Mouse (Mus musculus) liver, embryonic 14.5 days (tissue): ENCODE data around the gene Pitpna. TPM values are rescaled to one million over a fixed set of nuclear protein-coding genes. Genes with fewer than 3 reads are reported as not detected.
A peak's percentile ranks its signal among the peaks of the same experiment; 100 is the strongest.

Experiments
- ATAC-seq: fragments of 200-750 bp; cut with Nextera tagmentation; 2 replicates; pipeline ENCODE4 v1.8.0; 2017; ENCODE audit warnings: moderate number of reproducible peaks, mild to moderate bottlenecking, moderate library complexity; ENCODE audit not compliant: insufficient read depth
- DNase-seq, 3 experiments: peaks; one replicate each; pipeline ENCODE4 v3.0.0-alpha.2; 2012 to 2013; ENCODE audit warnings: low read depth in 3 of 3, low spot score in 3 of 3
- H3K27ac ChIP-seq: fragments of 300-500 bp; sonication (generic); 2 replicates; pipeline ENCODE4 v1.5.1; 2014; ENCODE audit warnings: moderate library complexity, mild to moderate bottlenecking, control low read depth, inconsistent platforms
- H3K27me3 ChIP-seq: fragments of 300-500 bp; sonication (generic); 2 replicates; pipeline ENCODE4 v1.6.1; 2014; ENCODE audit warnings: mild to moderate bottlenecking, low read length, moderate library complexity; ENCODE audit not compliant: control insufficient read depth, insufficient read depth
- H3K36me3 ChIP-seq: fragments of 300-500 bp; sonication (generic); replicated peaks from 2 replicates; pipeline ENCODE4 v1.6.1; 2014; ENCODE audit warnings: low read depth; ENCODE audit not compliant: control insufficient read depth, insufficient read depth
- H3K4me1 ChIP-seq, 2 experiments: fragments of 200-500 bp in 1 of 2; fragments of 300-500 bp in 1 of 2; sonication (generic) in 1 of 2; replicated peaks; 2 replicates each; pipeline ENCODE4 v1.6.1; 2012 to 2014; ENCODE audit warnings: antibody characterized with exemption in 1 of 2, inconsistent platforms in 1 of 2, low read length in 1 of 2; ENCODE audit not compliant: control insufficient read depth in 2 of 2, insufficient read depth in 2 of 2
- H3K4me2 ChIP-seq: fragments of 300-500 bp; sonication (generic); 2 replicates; pipeline ENCODE4 v1.6.1; 2014; ENCODE audit warnings: low read depth, mild to moderate bottlenecking, control low read depth, moderate library complexity
- H3K4me3 ChIP-seq, 2 experiments: fragments of 200-500 bp in 1 of 2; fragments of 300-500 bp in 1 of 2; sonication (generic) in 1 of 2; 2 replicates each; pipeline ENCODE4 v1.5.1; 2012 to 2014; ENCODE audit warnings: low read depth in 2 of 2, low read length in 2 of 2, mild to moderate bottlenecking in 2 of 2, control low read depth in 1 of 2, inconsistent platforms in 1 of 2, moderate library complexity in 1 of 2; ENCODE audit not compliant: insufficient read depth in 1 of 2
- H3K9ac ChIP-seq: fragments of 300-500 bp; sonication (generic); replicated peaks from 2 replicates; pipeline ENCODE4 v1.6.1; 2014; ENCODE audit warnings: mild to moderate bottlenecking, control low read depth, moderate library complexity
- H3K9me3 ChIP-seq: fragments of 300-500 bp; sonication (generic); 2 replicates; pipeline ENCODE4 v1.6.1; 2016; ENCODE audit warnings: low read length, mixed read lengths; ENCODE audit not compliant: control insufficient read depth
- CTCF ChIP-seq: IDR thresholded peaks from 2 replicates; pipeline ENCODE4 v1.5.1; 2016; ENCODE audit warnings: antibody characterized with exemption, low read depth, control low read depth
- EP300 ChIP-seq: IDR thresholded peaks from 2 replicates; pipeline ENCODE4 v1.6.1; 2016; ENCODE audit warnings: antibody characterized with exemption, low read depth
- WGBS: fragments of 180-500 bp; shearing (Covaris S2); extraction: QIAGEN DNeasy Blood & Tissue Kit; methylation state at CpG from one replicate; pipeline ENCODE4 v1.1.7; 2014; ENCODE audit not compliant: insufficient replicate concordance; 5-methylcytosine and 5-hydroxymethylcytosine counted together
- polyA plus RNA-seq, 2 experiments: library from polyadenylated mRNA; depleted of rRNA in 1 of 2; stranded (reverse) in 1 of 2; unstranded in 1 of 2; fragments of >200 nt; fragmentation: Nextera tagmentation in 1 of 2; extraction: Ambion mirVana in 1 of 2; gene quantifications; 2 replicates each; pipeline versions ENCODE4 v1.2.1 to v1.2.3; 2012 to 2014

Pitpna gene
- polyA plus RNA-seq, 2 experiments = 25.5 to 32.3 TPM

DNA sequence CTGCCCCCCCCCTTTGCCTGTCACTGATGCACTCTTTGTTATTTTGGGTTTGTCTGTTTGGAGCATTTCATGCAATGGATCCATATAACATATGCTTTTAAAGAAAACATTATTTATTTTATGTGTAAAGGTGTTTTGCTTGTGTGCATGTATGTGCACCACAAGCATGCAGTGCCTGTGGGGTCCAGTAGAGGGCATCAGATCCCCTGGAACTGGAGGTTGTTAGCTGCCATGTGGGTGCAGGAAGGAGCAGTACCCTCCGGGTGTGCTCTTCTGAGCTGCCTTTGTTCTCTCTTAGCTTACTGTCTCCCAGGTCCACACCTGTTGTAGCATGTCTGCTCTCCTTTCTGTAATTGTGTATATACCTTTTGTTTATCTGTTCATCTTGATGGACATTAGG, 29.8 kb upstream of the Pitpna start:
- WGBS = 65% methylated on average over 1 of the region's 1 CpGs

DNA sequence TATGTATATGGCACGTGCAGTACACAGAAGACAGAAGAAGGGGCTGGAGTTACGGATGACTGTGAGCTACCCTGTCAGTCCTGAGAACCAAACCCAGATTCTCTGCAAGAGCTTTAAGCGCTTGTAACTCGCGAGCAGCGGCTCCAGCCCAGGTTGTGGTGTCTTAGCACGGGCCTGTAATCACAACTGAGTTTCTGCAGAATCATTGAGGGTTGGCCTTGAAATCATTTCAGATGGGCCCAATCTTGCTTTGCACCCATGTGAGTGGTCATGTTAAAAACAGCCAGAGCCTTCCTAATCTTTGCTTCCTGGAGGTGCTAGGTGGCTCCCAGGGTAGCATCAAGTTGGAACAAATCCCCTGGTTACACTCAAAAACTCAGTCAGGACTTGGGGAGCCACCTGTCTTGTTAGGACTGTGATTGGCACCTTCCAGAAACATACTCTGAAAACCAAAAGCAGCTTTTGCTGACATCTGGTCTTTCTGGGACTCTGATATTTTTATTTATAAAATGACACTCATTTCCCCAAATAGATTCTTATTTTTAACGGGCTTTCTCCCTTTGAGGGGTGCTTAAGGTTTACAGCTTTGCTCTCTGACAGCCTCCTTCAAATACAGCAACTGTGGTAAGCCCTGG, 27.9 kb upstream of the Pitpna start:
- no peak for DNase-seq
- WGBS = 69% methylated on average over 8 of the region's 8 CpGs
- no peak overlapping the region for H3K9ac ChIP-seq
- H3K4me1 ChIP-seq = peaks cover 0 to 6% of the 10 kb centered on the region in 2 experiments; a peak in 2 of 4 replicates
- no peak overlapping the region for H3K4me3 ChIP-seq
- no peaks in the 10 kb centered on the region for H3K27me3 ChIP-seq
- H3K4me2 ChIP-seq = no peak overlapping the region
- TF ChIP-seq EP300 (no peak), CTCF (no peak)
- no peaks in the 10 kb centered on the region for H3K36me3 ChIP-seq
- ATAC-seq = no peak
- H3K9me3 ChIP-seq = no peaks in the 10 kb centered on the region
- no peak overlapping the region for H3K27ac ChIP-seq

More for the DNA sequence above, 29.8 kb upstream of the Pitpna start:
- Histone ChIP-seq H3K9ac (no peak overlapping the region), H3K27me3 (no peaks in the 10 kb centered on the region), H3K36me3 (no peaks in the 10 kb centered on the region), H3K4me2 (no peak overlapping the region), H3K4me3 (no peak overlapping the region), H3K4me1 (no peaks in the 10 kb centered on the region), H3K9me3 (no peaks in the 10 kb centered on the region), H3K27ac (no peak overlapping the region)
- TF ChIP-seq EP300 (no peak), CTCF (peak; percentile 62)
- DNase-seq = no peak
- no peak for ATAC-seq

DNA sequence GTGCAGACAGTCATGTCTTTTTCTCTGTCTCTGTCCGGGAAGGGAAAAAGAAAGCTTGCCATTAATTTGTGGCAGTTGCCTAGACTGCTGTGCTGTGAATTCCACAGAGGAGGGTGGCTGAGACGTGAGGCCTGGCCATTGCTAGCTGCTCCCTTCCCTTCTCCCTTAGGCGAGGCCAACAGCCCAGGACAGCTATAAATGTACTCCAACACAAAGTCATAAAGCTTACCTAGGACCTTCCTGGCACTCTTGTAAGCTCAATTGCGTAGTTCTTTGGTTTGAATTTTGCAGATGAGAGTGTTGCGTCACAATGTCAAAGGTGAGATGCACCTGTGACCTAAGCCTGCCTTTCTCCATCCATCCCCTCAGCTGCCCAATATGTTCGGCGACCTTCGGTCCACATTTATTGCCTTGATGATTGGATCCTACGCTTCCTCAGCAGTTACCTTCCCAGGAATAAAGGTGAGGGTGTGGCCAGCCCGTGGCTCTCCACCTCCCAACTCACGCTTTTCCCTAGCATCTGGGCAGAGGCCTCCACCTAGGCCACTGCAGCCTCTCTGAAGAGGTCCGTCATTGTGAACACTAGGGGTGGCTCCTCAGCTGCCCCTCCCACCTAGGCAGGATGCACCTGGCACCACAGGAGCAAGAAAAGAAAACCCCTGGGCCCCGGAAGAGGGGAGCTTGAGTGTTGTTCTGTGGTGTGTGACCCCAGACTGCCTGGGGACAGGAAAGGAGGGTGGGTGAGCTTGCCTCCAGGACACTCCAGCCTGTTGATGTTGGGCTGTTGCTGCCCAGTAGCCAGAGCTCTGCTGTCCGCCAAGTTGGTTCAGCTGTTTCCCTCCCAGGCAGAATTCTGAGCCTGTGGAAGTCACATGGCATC, 27.1 kb upstream of the Pitpna start:
- Histone ChIP-seq H3K9me3 (no peaks in the 10 kb centered on the region), H3K4me1 (peaks cover 0 to 9% of the 10 kb centered on the region in 2 experiments; a peak in 2 of 4 replicates), H3K9ac (no peak overlapping the region), H3K27ac (no peak overlapping the region), H3K36me3 (no peaks in the 10 kb centered on the region), H3K4me2 (no peak overlapping the region), H3K27me3 (no peaks in the 10 kb centered on the region), H3K4me3 (no peak overlapping the region)
- no peak for DNase-seq
- no peak for ATAC-seq
- WGBS = 65% methylated on average over 14 of the region's 14 CpGs
- TF ChIP-seq EP300 (no peak), CTCF (no peak)

DNA sequence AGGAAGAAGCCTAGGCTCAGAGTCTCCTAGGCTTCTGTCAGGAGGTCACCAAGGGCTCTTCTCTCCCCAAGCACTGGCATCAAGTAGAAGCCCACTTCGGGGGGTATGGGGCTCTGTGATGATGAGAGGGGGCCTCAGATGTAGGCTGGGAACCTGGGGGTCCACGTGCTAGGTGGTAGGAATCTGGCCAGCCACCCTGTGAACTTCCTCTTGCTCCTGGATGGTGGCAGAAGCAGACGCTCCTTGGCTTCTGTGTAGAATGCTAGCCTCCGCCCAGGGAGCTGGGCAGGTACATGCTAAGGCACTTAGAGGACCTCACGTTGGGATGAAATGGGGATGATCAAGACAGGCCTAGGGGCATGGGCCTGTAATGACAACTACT, 26.5 kb upstream of the Pitpna start:
- Histone ChIP-seq H3K9ac (no peak overlapping the region), H3K27ac (no peak overlapping the region), H3K4me2 (no peak overlapping the region), H3K4me3 (no peak overlapping the region), H3K36me3 (no peaks in the 10 kb centered on the region), H3K9me3 (no peaks in the 10 kb centered on the region), H3K27me3 (no peaks in the 10 kb centered on the region), H3K4me1 (peaks cover 0 to 9% of the 10 kb centered on the region in 2 experiments; a peak in 2 of 4 replicates)
- DNase-seq (no peak), ATAC-seq (no peak)
- TF ChIP-seq CTCF (no peak), EP300 (no peak)
- WGBS = 62% methylated on average over 5 of the region's 5 CpGs

DNA sequence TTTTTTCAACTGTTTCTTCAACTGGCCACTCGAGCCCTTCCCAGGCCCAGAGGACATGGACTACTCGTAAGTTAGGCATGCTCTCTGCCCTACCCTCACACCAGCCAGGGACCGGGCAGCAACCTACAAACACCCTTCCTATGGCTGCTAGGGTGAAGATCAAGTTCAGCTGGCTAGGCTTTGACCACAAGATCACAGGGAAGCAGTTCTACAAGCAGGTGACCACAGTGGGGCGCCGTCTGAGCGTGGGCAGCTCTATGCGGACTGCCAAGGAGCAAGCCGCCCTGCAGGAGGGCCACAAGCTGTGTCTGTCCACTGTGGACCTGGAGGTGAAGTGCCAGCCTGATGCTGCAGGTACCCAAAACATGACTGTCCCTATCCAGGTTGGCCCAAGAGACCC, 25.1 kb upstream of the Pitpna start:
- Histone ChIP-seq H3K4me3 (no peak overlapping the region), H3K9ac (no peak overlapping the region)

More for the DNA sequence above, 25.1 kb upstream of the Pitpna start:
- 75% methylated on average over 8 of the region's 8 CpGs for WGBS
- Histone ChIP-seq H3K27ac (no peak overlapping the region), H3K4me2 (no peak overlapping the region), H3K27me3 (no peaks in the 10 kb centered on the region), H3K4me1 (peaks cover 0 to 15% of the 10 kb centered on the region in 2 experiments; a peak in 2 of 4 replicates), H3K9me3 (no peaks in the 10 kb centered on the region), H3K36me3 (no peaks in the 10 kb centered on the region)
- no peak for DNase-seq
- ATAC-seq = no peak
- TF ChIP-seq CTCF = peak; percentile 36
- no peak for TF ChIP-seq EP300
